Mouse (Mus musculus): ENCODE results near the gene Vmn1r232.
A peak's percentile ranks its signal among the peaks of the same experiment; 100 is the strongest.

Vmn1r232 gene

DNA sequence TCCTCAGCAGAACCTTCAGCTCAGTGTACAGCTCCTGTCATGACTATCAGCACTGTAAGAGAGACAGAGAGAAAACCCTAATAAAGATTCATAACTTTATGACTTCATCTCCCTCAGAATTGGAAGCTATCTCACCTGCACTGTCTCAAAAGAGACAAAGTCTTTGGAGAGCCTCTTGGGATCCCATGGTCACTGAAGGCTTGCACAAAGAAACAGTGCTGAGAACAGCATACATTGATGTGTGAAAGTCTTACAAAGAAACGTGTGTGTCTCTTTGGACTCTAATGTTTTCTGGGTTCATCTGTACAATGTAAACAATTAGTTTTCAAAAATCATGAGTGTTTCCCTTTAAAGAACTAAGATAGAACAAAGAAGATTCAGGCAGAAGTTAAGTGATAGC, at the start of gene Vmn1r232:
Gene Vmn1r232, minus strand, starts transcription at position 101 of the 400 bp plus-strand sequence.
- DNase-seq (ENCODE audit: low read depth in 2 of 2, low spot score in 2 of 2) = no peak

DNA sequence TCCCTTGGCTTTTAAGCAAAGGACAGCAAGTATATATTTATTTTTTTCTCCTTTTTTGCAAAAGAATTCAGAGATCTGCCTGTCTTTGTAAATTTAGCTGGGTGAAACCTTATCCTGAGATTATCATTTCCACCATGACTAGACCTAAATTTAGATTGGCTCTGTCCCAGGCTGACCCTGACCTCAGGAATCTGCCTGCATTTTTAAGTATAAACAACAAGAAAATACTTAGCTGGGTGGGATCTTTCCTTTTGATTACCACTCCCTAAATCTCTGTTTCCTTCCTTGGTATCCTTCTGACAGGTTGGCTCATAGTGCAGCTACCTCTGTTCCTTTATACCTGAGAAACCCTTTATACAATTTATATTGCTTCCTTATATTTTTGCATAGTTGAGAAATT, 47.2 kb upstream of the Vmn1r232 start:
- DNase-seq (ENCODE audit: low read depth in 2 of 2, low spot score in 2 of 2) = no peak

DNA sequence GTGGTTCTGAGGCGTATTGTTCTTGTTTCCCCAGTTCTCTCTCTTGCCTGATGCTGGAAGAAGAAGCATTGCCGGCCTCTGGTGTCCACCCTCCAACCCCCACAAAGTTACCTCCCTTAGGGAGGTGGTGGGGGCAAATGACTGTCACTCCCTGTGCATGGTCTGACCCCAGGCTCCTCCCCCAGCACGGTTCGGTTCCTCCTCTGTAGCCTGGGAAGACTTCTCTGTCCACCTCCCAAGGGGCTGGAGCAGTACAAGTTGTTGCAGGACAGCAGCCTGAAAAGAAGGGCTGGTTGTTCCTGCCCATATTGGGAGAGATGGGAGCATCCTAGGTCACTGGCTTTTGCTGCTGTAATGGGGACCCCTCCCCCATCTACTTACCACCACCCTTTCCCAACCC, 45.9 kb upstream of the Vmn1r232 start:
- no peak for DNase-seq (ENCODE audit: low read depth in 2 of 2, low spot score in 2 of 2)

DNA sequence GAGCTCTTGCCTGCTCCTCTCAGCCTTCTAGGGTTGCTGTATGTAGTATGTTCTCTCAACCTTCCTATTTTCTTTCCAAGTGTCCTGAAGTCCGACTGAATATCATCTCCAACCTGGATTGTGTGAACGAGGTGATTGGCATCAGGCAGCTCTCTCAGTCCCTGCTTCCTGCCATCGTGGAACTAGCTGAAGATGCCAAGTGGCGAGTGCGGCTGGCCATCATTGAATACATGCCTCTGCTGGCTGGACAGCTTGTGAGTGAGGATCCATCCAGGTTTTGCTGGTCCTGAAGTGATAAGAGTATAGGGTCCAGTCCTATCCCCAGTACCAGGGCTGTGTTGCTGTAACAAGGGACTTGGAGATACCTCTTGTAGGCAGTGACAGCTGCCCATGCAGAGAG, 40.9 kb upstream of the Vmn1r232 start:
- DNase-seq (ENCODE audit: low read depth in 2 of 2, low spot score in 2 of 2) = no peak

DNA sequence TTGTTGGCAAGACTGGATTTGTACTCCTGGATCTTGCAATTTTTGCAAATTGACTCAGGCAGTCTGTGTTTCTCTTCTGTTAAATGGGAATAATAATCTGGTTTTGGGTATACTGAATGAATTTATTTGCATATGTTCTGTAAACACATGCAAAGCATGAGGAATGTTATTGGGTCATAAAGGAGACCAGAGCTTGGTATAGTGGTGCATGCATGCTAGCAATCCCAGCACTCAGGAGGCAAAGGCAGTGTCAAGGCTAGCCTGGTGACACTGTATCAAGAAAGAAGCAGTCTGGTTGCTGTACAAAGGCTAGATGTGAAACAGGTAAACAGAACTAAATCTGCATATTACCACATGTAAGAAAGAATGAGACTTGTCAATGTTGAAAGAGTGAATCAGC, 27.1 kb upstream of the Vmn1r232 start:
- no peak for DNase-seq (ENCODE audit: low read depth in 2 of 2, low spot score in 2 of 2)

DNA sequence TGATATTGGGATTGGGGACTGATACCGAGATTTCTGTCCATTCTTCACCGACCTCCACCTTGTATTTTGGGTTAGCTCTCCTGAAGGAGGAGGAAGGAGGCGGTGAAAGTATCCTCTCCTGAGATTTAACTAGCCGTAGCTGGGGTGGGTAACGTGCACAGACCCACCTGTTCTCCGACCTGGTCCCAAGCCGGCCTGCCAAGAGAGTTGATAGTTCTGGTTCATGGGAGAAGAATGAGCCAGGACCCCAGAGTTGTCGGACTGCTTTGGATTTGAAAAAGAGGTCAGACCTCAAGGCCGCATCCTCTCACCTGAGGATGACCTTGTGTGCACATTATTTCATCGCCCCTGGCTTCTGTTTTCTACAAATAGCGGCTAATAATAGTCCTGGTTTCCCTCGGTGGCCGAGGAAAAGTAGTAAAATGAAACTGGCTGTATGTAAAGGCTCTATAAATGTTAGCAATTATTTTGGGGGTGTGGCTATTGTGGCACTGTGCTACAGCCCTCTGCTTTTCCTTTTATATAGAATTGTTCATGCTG, 26.6 kb upstream of the Vmn1r232 start:
- no peak for DNase-seq (ENCODE audit: low read depth in 2 of 2, low spot score in 2 of 2)

DNA sequence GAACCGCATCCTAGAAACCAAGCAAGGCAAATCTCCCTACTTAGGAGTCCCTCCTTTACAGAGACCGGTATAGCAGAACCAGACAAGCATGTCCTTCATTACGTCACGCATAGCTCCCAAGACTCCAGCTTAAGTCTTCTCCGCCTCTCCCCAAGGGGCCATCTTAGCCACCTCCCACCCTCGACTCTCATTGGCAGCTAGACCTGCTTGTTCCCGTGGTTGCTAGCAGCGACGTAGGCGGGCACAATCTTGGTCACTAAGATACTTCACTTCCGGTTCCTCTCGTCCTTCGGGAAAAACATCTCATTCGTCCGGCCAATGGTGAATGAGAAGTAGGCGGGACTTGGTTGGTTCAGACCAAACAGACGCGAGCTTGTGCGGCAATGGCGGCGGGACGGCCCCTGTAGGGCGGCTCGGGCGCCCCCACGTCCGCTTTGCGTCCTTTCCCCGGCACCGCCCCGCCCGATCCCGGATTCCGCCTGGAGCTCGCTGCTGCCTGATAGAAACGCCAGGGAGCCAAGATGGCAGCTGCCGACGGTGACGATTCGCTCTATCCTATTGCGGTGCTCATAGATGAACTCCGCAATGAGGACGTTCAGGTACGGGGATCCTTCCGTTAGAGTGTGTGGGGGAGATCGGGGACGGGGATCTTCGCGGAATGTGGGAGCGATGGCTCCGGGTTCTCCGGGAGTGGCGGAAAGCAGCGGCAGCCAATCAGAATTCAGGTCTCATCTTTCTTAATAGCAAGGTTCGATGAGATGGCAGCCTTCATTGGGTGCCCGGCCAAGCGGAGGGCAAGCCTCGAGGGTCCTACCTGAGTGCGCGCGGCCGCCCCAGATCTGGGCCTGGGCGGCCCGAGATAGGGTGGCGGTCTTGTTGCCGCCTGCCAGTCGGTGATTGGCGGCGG, 25.7 kb upstream of the Vmn1r232 start, which contains the start of gene Ppp2r1a:
Gene Ppp2r1a, plus strand, starts transcription at position 327 of the 907 bp plus-strand sequence.
- peak; percentile 99 for DNase-seq (ENCODE audit: low read depth in 2 of 2, low spot score in 2 of 2)

DNA sequence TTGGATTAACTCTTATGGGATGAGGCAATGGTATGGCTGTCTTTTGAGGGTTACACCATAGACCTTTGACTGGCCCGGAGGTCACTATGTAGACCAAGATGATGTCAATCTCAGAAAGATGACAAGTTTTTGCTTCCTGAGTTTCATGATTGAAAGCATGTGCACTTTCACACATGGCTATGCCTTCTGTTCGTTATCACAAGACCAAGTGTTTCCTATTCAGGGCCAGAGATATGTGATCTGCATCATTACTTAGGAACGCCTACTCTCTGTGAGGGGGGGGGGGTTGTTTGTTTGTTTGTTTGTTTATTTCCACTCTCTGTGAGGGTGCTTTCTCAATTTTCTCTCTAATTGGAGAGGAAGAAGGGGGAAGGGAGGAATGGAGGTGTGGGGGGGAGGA, 24.7 kb upstream of the Vmn1r232 start:
- no peak for DNase-seq (ENCODE audit: low read depth in 2 of 2, low spot score in 2 of 2)

DNA sequence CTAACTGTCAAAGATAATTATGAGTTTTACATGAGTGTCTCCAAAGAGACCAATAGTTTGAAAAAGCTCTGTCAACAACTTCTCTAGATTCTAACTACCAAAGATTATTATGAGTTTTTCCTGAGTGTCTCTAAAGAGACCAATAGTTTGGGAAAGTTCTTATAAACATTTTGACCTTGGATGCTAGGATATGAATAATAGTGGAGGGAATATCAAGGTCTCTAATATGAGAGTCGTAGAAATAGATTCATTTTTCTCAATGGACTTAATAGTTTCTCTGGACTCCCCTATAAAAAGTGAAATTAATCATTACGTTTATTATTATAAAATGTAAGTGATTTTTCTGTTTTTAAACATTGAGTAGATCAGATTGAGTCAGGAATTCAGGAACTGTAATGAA, 14.5 kb downstream of the Vmn1r232 start, which contains the start of gene Vmn1r231:
Gene Vmn1r231, minus strand, starts transcription at position 101 of the 400 bp plus-strand sequence.
- DNase-seq (ENCODE audit: low read depth in 2 of 2, low spot score in 2 of 2) = no peak
